Mouse (Mus musculus) ES-E14 (cell line): Measurements from ENCODE around the gene Adora1.
A peak's percentile ranks its signal among the peaks of the same experiment; 100 is the strongest.

Source experiments
- CHD2 ChIP-seq: IDR thresholded peaks from 2 replicates; pipeline ENCODE4 v1.6.1; 2014; ENCODE audit warnings: mild to moderate bottlenecking, low read depth, low read length, inconsistent platforms
- HCFC1 ChIP-seq: IDR thresholded peaks from 2 replicates; pipeline ENCODE4 v1.6.1; 2012; ENCODE audit warnings: low read length, inconsistent platforms, borderline replicate concordance; ENCODE audit not compliant: insufficient read depth
- MAFK ChIP-seq: IDR thresholded peaks from 2 replicates; pipeline ENCODE4 v1.6.1; 2014; ENCODE audit warnings: mild to moderate bottlenecking, low read depth, low read length, inconsistent platforms; ENCODE audit not compliant: insufficient read depth
- ZC3H11A ChIP-seq: IDR thresholded peaks from 2 replicates; pipeline ENCODE4 v1.6.1; 2012; ENCODE audit warnings: low read depth, mild to moderate bottlenecking, inconsistent platforms, low read length, borderline replicate concordance

- no peak for TF ChIP-seq CHD2
- TF ChIP-seq HCFC1: no peak
- TF ChIP-seq ZC3H11A: peak; percentile 91
- TF ChIP-seq MAFK: no peak
Observed at GRCm38 (mm10) chr1:134243948-134244914, 9.0 kb upstream of the Adora1 start.
